Mouse (Mus musculus): ENCODE measurements around the gene Pdcd1.

GRCm38 (mm10) chr1:94034984-94035743 lies 17.2 kb downstream of the Pdcd1 start:
- TF ChIP-seq CTCF (conservative IDR thresholded peaks at IDR 0.05; ENCODE audit: low read length) (peak; percentile 92), POU5F1 (IDR thresholded peaks at IDR 0.05; ENCODE audit: borderline replicate concordance, low read length) (no peak)

Data from E14TG2a.4 (cell line).